Mouse (Mus musculus): ENCODE results near the gene Sec24c. TPM values are rescaled to one million over a fixed set of nuclear protein-coding genes. Genes with fewer than 3 reads are reported as not detected.

Gene Sec24c
- total RNA-seq, 2 experiments from 2014 or later, result 40.1 to 88.7 TPM

GRCm38 (mm10) chr14:20733041-20733951 lies 59.2 kb downstream of the Sec24c start:
- ATAC-seq (replicated peaks; ENCODE audit: poor library complexity), result peak; percentile 56

- peak; percentile 82 for ATAC-seq (replicated peaks; ENCODE audit: poor library complexity)
These were observed 60.1 kb downstream of the Sec24c start, which contains the start of gene Ndst2 for GRCm38 (mm10) chr14:20733952-20734774. Ndst2 (minus strand) TSS chr14:20734562.

GRCm38 (mm10) chr14:20735052-20735451 lies 60.9 kb downstream of the Sec24c start:
- no peak for ATAC-seq (replicated peaks; ENCODE audit: poor library complexity)

- no peak for ATAC-seq (replicated peaks; ENCODE audit: poor library complexity)
These were observed 61.8 kb downstream of the Sec24c start for GRCm38 (mm10) chr14:20735892-20736390.

GRCm38 (mm10) chr14:20737306-20737705 lies 63.2 kb downstream of the Sec24c start:
- peak; percentile 59 for ATAC-seq (replicated peaks; ENCODE audit: poor library complexity)

- ATAC-seq (replicated peaks; ENCODE audit: poor library complexity), result no peak
These were observed 64.4 kb downstream of the Sec24c start for GRCm38 (mm10) chr14:20738511-20738910.

- no peak for ATAC-seq (replicated peaks; ENCODE audit: poor library complexity)
These were observed 67.2 kb downstream of the Sec24c start for GRCm38 (mm10) chr14:20741301-20741700.

GRCm38 (mm10) chr14:20743614-20744013 lies 69.5 kb downstream of the Sec24c start:
- no peak for ATAC-seq (replicated peaks; ENCODE audit: poor library complexity)

Other genes starting within 250 kb of the Sec24c start
- not detected in 2 replicates for gene Cfap70, start 222.1 kb upstream of the Sec24c start, total RNA-seq (2015)
- not detected in 2 replicates for gene Cfap70, start 222.1 kb upstream of the Sec24c start, total RNA-seq (2017)
- gene Anxa7, start 194.2 kb upstream of the Sec24c start, total RNA-seq (2015), result 52.6 and 56.2 TPM in 2 replicates
- gene Anxa7, start 194.2 kb upstream of the Sec24c start, total RNA-seq (2017), result 56.4 and 63.0 TPM in 2 replicates
- 1.1 and 2.1 TPM in 2 replicates for gene Mss51, start 177.4 kb upstream of the Sec24c start, total RNA-seq (2015)
- 0.29 and 0.74 TPM in 2 replicates for gene Mss51, start 177.4 kb upstream of the Sec24c start, total RNA-seq (2017)
- 166 and 169 TPM in 2 replicates for gene Ppp3cb, start 127.7 kb upstream of the Sec24c start, total RNA-seq (2015)
- 56.9 and 68.0 TPM in 2 replicates for gene Ppp3cb, start 127.7 kb upstream of the Sec24c start, total RNA-seq (2017)
- 5.3 and 7.0 TPM in 2 replicates for gene Usp54, start 33.2 kb upstream of the Sec24c start, total RNA-seq (2015)
- 3.2 and 6.5 TPM in 2 replicates for gene Usp54, start 33.2 kb upstream of the Sec24c start, total RNA-seq (2017)
- not detected in 2 replicates for gene Myoz1, start 17.8 kb upstream of the Sec24c start, total RNA-seq (2015)
- 0.68 TPM in 1 of 2 replicates, not detected in the other for gene Myoz1, start 17.8 kb upstream of the Sec24c start, total RNA-seq (2017)
- 0.10 TPM in 1 of 2 replicates, not detected in the other for gene Synpo2l, start 6.0 kb upstream of the Sec24c start, total RNA-seq (2015)
- 0.20 TPM in 1 of 2 replicates, not detected in the other for gene Synpo2l, start 6.0 kb upstream of the Sec24c start, total RNA-seq (2017)
- gene Fut11, start 20.7 kb downstream of the Sec24c start, total RNA-seq (2015), result 14.3 and 15.3 TPM in 2 replicates
- gene Fut11, start 20.7 kb downstream of the Sec24c start, total RNA-seq (2017), result 5.3 and 5.7 TPM in 2 replicates
- 163 and 169 TPM in 2 replicates for gene Chchd1, start 28.7 kb downstream of the Sec24c start, total RNA-seq (2015)
- gene Chchd1, start 28.7 kb downstream of the Sec24c start, total RNA-seq (2017), result 104 and 110 TPM in 2 replicates
- 19.5 and 23.4 TPM in 2 replicates for gene Zswim8, start 33.2 kb downstream of the Sec24c start, total RNA-seq (2015)
- 19.1 and 23.5 TPM in 2 replicates for gene Zswim8, start 33.2 kb downstream of the Sec24c start, total RNA-seq (2017)
- 21.2 and 30.7 TPM in 2 replicates for gene Ndst2, start 60.3 kb downstream of the Sec24c start, total RNA-seq (2015)
- gene Ndst2, start 60.3 kb downstream of the Sec24c start, total RNA-seq (2017), result 6.6 and 8.5 TPM in 2 replicates
- gene Camk2g, start 119.8 kb downstream of the Sec24c start, total RNA-seq (2015), result 22.9 and 29.1 TPM in 2 replicates
- 47.5 and 52.5 TPM in 2 replicates for gene Camk2g, start 119.8 kb downstream of the Sec24c start, total RNA-seq (2017)
- gene Plau, start 162.4 kb downstream of the Sec24c start, total RNA-seq (2015), result 3.4 TPM in 2 replicates
- 6.9 and 7.6 TPM in 2 replicates for gene Plau, start 162.4 kb downstream of the Sec24c start, total RNA-seq (2017)

Measured in megakaryocyte progenitor cell, adult 5-6 weeks (primary cell).